ENCODE assay signal across 14 mouse cellular contexts in genomic region chr4:139430891-139431290, GRCm38 (mm10).
DNase-seq lines count a peak whose midpoint lies in the region; ATAC-seq and TF ChIP-seq lines count a peak whose summit lies in the region.
"Had no signal": no experiment of that assay in that cellular context is flagged by ENCODE, and none has a peak within 500 bp of the region (broad histone marks: within the 10 kb centered on the region; RNA-seq: fewer than 3 reads in every experiment).

No protein-coding gene starts in this region.

- intact Hi-C loops in left cerebral cortex, postnatal 4 days (cut with DNase I), result loop anchor here (5.0 kb wide), 1 partner anchor 34 kb away; no protein-coding TSS in a partner anchor

- no peaks in the 10 kb centered on the region for H3K9me3 ChIP-seq in forebrain, postnatal 0 days (ENCODE audit: low read length)
- no peaks in the 10 kb centered on the region for H3K9me3 ChIP-seq in forebrain, embryonic 11.5 days (ENCODE audit: control insufficient read depth, low read length)
- no peaks in the 10 kb centered on the region for H3K9me3 ChIP-seq in kidney, postnatal 0 days (replicated peaks; ENCODE audit: low read length)
- H3K9me3 ChIP-seq in lung, embryonic 14.5 days (ENCODE audit: low read depth, low read length), result no peaks in the 10 kb centered on the region
- H3K9me3 ChIP-seq: neural tube, embryonic 13.5 days; stomach, embryonic 15.5 days had no signal

- no peak overlapping the region for H3K4me3 ChIP-seq in forebrain, postnatal 0 days (ENCODE audit: low read depth, low read length)
- H3K4me3 ChIP-seq in forebrain, embryonic 11.5 days (ENCODE audit: low read depth, low read length), result no peak overlapping the region
- H3K4me3 ChIP-seq in kidney, postnatal 0 days (replicated peaks; ENCODE audit: low read depth, low read length), result no peak overlapping the region
- H3K4me3 ChIP-seq in lung, embryonic 14.5 days (ENCODE audit: low read depth, low read length), result no peak overlapping the region
- H3K4me3 ChIP-seq: neural tube, embryonic 13.5 days; stomach, embryonic 15.5 days had no signal

- no peak overlapping the region for H3K9ac ChIP-seq in forebrain, postnatal 0 days
- no peak overlapping the region for H3K9ac ChIP-seq in forebrain, embryonic 11.5 days (ENCODE audit: low read length)
- H3K9ac ChIP-seq in kidney, postnatal 0 days (ENCODE audit: low read depth, low read length), result no peak overlapping the region
- no peak overlapping the region for H3K9ac ChIP-seq in lung, embryonic 14.5 days
- H3K9ac ChIP-seq: hindbrain, embryonic 14.5 days; neural tube, embryonic 13.5 days; stomach, embryonic 15.5 days had no signal

- no peak overlapping the region for H3K4me2 ChIP-seq in forebrain, postnatal 0 days (ENCODE audit: low read depth)
- H3K4me2 ChIP-seq in forebrain, embryonic 11.5 days (ENCODE audit: low read depth, low read length, severe bottlenecking), result no peak overlapping the region
- H3K4me2 ChIP-seq in kidney, postnatal 0 days (ENCODE audit: low read length), result no peak overlapping the region
- no peak overlapping the region for H3K4me2 ChIP-seq in lung, embryonic 14.5 days
- H3K4me2 ChIP-seq: hindbrain, embryonic 14.5 days; neural tube, embryonic 13.5 days; stomach, embryonic 15.5 days had no signal

- no peak for ATAC-seq in forebrain, postnatal 0 days
- ATAC-seq in forebrain, embryonic 11.5 days (replicated peaks; ENCODE audit: low FRiP score), result no peak
- ATAC-seq in kidney, postnatal 0 days (replicated peaks; ENCODE audit: low FRiP score, low read depth), result no peak
- no peak for ATAC-seq in lung, embryonic 14.5 days (ENCODE audit: insufficient read depth)
- ATAC-seq: CD4-positive, CD25-positive, alpha-beta regulatory T cell, adult 4 months; midbrain, embryonic 16.5 days had no signal

- H3K27me3 ChIP-seq in forebrain, postnatal 0 days (ENCODE audit: insufficient read depth, low read length), result no peaks in the 10 kb centered on the region
- no peaks in the 10 kb centered on the region for H3K27me3 ChIP-seq in forebrain, embryonic 11.5 days (ENCODE audit: control insufficient read depth, insufficient read depth, low read length)
- H3K27me3 ChIP-seq in kidney, postnatal 0 days (ENCODE audit: insufficient read depth, low read length), result no peaks in the 10 kb centered on the region
- H3K27me3 ChIP-seq in lung, embryonic 14.5 days (ENCODE audit: insufficient read depth, low read length), result no peaks in the 10 kb centered on the region
- H3K27me3 ChIP-seq: neural tube, embryonic 13.5 days; stomach, embryonic 15.5 days had no signal

- H3K36me3 ChIP-seq in forebrain, postnatal 0 days (ENCODE audit: insufficient read depth), result peaks cover 99% of the 10 kb centered on the region
- H3K36me3 ChIP-seq in forebrain, embryonic 11.5 days (ENCODE audit: control insufficient read depth, insufficient read depth, low read length), result peaks cover 20% of the 10 kb centered on the region; the same call in 1 of the 2 replicates
- peaks cover 92% of the 10 kb centered on the region for H3K36me3 ChIP-seq in kidney, postnatal 0 days (ENCODE audit: insufficient read depth, low read length)
- peaks cover 100% of the 10 kb centered on the region for H3K36me3 ChIP-seq in lung, embryonic 14.5 days (ENCODE audit: insufficient read depth)

- H3K4me1 ChIP-seq in forebrain, postnatal 0 days (ENCODE audit: insufficient read depth), result no peaks in the 10 kb centered on the region
- H3K4me1 ChIP-seq in forebrain, embryonic 11.5 days (replicated peaks; ENCODE audit: control insufficient read depth, insufficient read depth, low read length), result no peaks in the 10 kb centered on the region
- H3K4me1 ChIP-seq in kidney, postnatal 0 days (replicated peaks; ENCODE audit: insufficient read depth, low read length), result no peaks in the 10 kb centered on the region
- no peaks in the 10 kb centered on the region for H3K4me1 ChIP-seq in lung, embryonic 14.5 days (ENCODE audit: insufficient read depth)
- H3K4me1 ChIP-seq: neural tube, embryonic 13.5 days; stomach, embryonic 15.5 days had no signal

- no peak overlapping the region for H3K27ac ChIP-seq in forebrain, postnatal 0 days (ENCODE audit: low read depth, low read length)
- no peak overlapping the region for H3K27ac ChIP-seq in forebrain, embryonic 11.5 days (ENCODE audit: low read depth, low read length)
- H3K27ac ChIP-seq in kidney, postnatal 0 days, result no peak overlapping the region
- no peak overlapping the region for H3K27ac ChIP-seq in lung, embryonic 14.5 days (ENCODE audit: low read depth)
- H3K27ac ChIP-seq: hindbrain, embryonic 14.5 days; macrophage; neural tube, embryonic 13.5 days; stomach, embryonic 15.5 days had no signal

- DNase-seq in forebrain, postnatal 0 days, result peak; percentile 44
- DNase-seq in forebrain, embryonic 11.5 days (ENCODE audit: low spot score), result no peak
- peak; percentile 1 for DNase-seq in kidney, postnatal 0 days (ENCODE audit: low spot score)
- DNase-seq in kidney, adult 11 months, result no peak
- DNase-seq in adipocyte (ENCODE audit: low spot score), result peak; percentile 57
- peak; percentile 70 for DNase-seq in lung, embryonic 14.5 days
- no peak for DNase-seq in thymus, postnatal 10 days (ENCODE audit: low spot score in 2 of 2)
- no peak for DNase-seq in left cerebral cortex, postnatal 4 days

- no peak for TF ChIP-seq CTCF in forebrain, postnatal 0 days (IDR thresholded peaks at IDR 0.05; ENCODE audit: low read depth)
- TF ChIP-seq CTCF in kidney, postnatal 0 days (IDR thresholded peaks at IDR 0.05; ENCODE audit: low read depth), result no peak
- TF ChIP-seq CTCF in lung, embryonic 14.5 days (IDR thresholded peaks at IDR 0.05; ENCODE audit: low read depth), result no peak

- 43% methylated on average over 4 of the region's 4 CpGs for WGBS in forebrain, postnatal 0 days
- 89% methylated on average over 4 of the region's 4 CpGs for WGBS in forebrain, embryonic 11.5 days
- 70% methylated on average over 4 of the region's 4 CpGs for WGBS in kidney, postnatal 0 days
- WGBS in lung, embryonic 14.5 days, result 51% methylated on average over 4 of the region's 4 CpGs

Comparison
In these comparisons a context has a peak if more than half of its experiments do, and no peak if none do; other contexts are left out.
1. DNase-seq: peak in forebrain, postnatal 0 days (single experiment), kidney, postnatal 0 days (single experiment), adipocyte (single experiment) and lung, embryonic 14.5 days (single experiment); none in forebrain, embryonic 11.5 days (single experiment), kidney, adult 11 months (single experiment), thymus, postnatal 10 days (0 of 2) and left cerebral cortex, postnatal 4 days (single experiment).